Mouse (Mus musculus): ENCODE data around the gene Wasf2.
"Not testable (repeated sequence)": the region's sequence is repeated elsewhere in the genome, so short reads cannot be mapped to it uniquely, and the experiment has no call there.

Wasf2 gene

GRCm38 (mm10) chr4:133129931-133130889, at the start of gene Wasf2:
Gene Wasf2 (plus strand): TSS chr4:133130505.
- peak; percentile 93 to 94 for DNase-seq

- DNase-seq, result peak; percentile 60 to 68
These were observed 49.4 kb upstream of the Wasf2 start for GRCm38 (mm10) chr4:133080862-133081261.

GRCm38 (mm10) chr4:133082216-133082773, 48.0 kb upstream of the Wasf2 start:
- no peak for DNase-seq

GRCm38 (mm10) chr4:133083991-133084861, 46.1 kb upstream of the Wasf2 start:
- DNase-seq, result peak; percentile 84 to 88

GRCm38 (mm10) chr4:133085011-133085782, 45.1 kb upstream of the Wasf2 start:
- DNase-seq, result peak; percentile 77 to 80

GRCm38 (mm10) chr4:133085783-133086342, 44.4 kb upstream of the Wasf2 start:
- no peak for DNase-seq

GRCm38 (mm10) chr4:133087177-133087714, 43.1 kb upstream of the Wasf2 start:
- no peak for DNase-seq

- DNase-seq, result no peak
These were observed 42.5 kb upstream of the Wasf2 start for GRCm38 (mm10) chr4:133087835-133088234.

GRCm38 (mm10) chr4:133089319-133089718, 41.0 kb upstream of the Wasf2 start:
- DNase-seq, result no peak

GRCm38 (mm10) chr4:133089802-133090201, 40.5 kb upstream of the Wasf2 start:
- no peak for DNase-seq

- DNase-seq, result no peak
These were observed 40.0 kb upstream of the Wasf2 start for GRCm38 (mm10) chr4:133090276-133090719.

- DNase-seq, result peak; percentile 59 to 78
These were observed 39.4 kb upstream of the Wasf2 start for GRCm38 (mm10) chr4:133090720-133091458.

- no peak for DNase-seq
These were observed 38.9 kb upstream of the Wasf2 start for GRCm38 (mm10) chr4:133091459-133091785.

- DNase-seq, result peak; percentile 65 to 68
These were observed 37.8 kb upstream of the Wasf2 start for GRCm38 (mm10) chr4:133092453-133092901.

GRCm38 (mm10) chr4:133093056-133093455, 37.2 kb upstream of the Wasf2 start:
- no peak for DNase-seq

GRCm38 (mm10) chr4:133093481-133094033, 36.7 kb upstream of the Wasf2 start:
- DNase-seq, result no peak

GRCm38 (mm10) chr4:133094255-133094654, 36.0 kb upstream of the Wasf2 start:
- no peak for DNase-seq

GRCm38 (mm10) chr4:133094936-133095733, 35.2 kb upstream of the Wasf2 start:
- peak; percentile 84 to 85 for DNase-seq

- DNase-seq, result peak in 1 of 2 experiments; percentile 56
These were observed 34.6 kb upstream of the Wasf2 start for GRCm38 (mm10) chr4:133095734-133096065.

GRCm38 (mm10) chr4:133096671-133097070, 33.6 kb upstream of the Wasf2 start:
- DNase-seq, result not testable (repeated sequence)
